Mouse (Mus musculus) lung, embryonic 15.5 days (tissue): ENCODE measurements around the gene Ankdd1a. TPM values are rescaled to one million over a fixed set of nuclear protein-coding genes. Genes with fewer than 3 reads are reported as not detected.

Experiments
- ATAC-seq: fragments of 200-750 bp; cut with Nextera tagmentation; 2 replicates; pipeline ENCODE4 v1.8.0; 2017; ENCODE audit warnings: moderate number of reproducible peaks, borderline replicate concordance; ENCODE audit not compliant: low FRiP score, low TSS enrichment; ENCODE audit errors: extremely low read depth
- H3K27ac ChIP-seq: fragments of 300-500 bp; sonication (generic); 2 replicates; pipeline ENCODE4 v1.5.1; 2015; ENCODE audit warnings: moderate library complexity, mild to moderate bottlenecking, inconsistent platforms
- H3K27me3 ChIP-seq: fragments of 300-500 bp; sonication (generic); 2 replicates; pipeline ENCODE4 v1.6.1; 2015; ENCODE audit warnings: inconsistent platforms
- H3K36me3 ChIP-seq: fragments of 300-500 bp; sonication (generic); 2 replicates; pipeline ENCODE4 v1.6.1; 2015; ENCODE audit warnings: inconsistent platforms
- H3K4me1 ChIP-seq: fragments of 300-500 bp; sonication (generic); 2 replicates; pipeline ENCODE4 v1.6.1; 2015; ENCODE audit warnings: inconsistent platforms
- H3K4me2 ChIP-seq: fragments of 300-500 bp; sonication (generic); 2 replicates; pipeline ENCODE4 v1.6.1; 2015; ENCODE audit warnings: inconsistent platforms, mild to moderate bottlenecking, moderate library complexity
- H3K4me3 ChIP-seq: fragments of 300-500 bp; sonication (generic); 2 replicates; pipeline ENCODE4 v1.5.1; 2015; ENCODE audit warnings: mild to moderate bottlenecking, inconsistent platforms
- H3K9ac ChIP-seq: fragments of 300-500 bp; sonication (generic); 2 replicates; pipeline ENCODE4 v1.6.1; 2015; ENCODE audit warnings: inconsistent platforms
- H3K9me3 ChIP-seq: fragments of 300-500 bp; sonication (generic); 2 replicates; pipeline ENCODE4 v1.6.1; 2016; ENCODE audit warnings: inconsistent platforms
- WGBS: fragments of 180-500 bp; shearing (Covaris S2); methylation state at CpG from one replicate; pipeline ENCODE4 v1.1.7; 2015; 5-methylcytosine and 5-hydroxymethylcytosine counted together
- polyA plus RNA-seq: library from polyadenylated mRNA; unstranded; fragments of >200 nt; fragmentation: Nextera tagmentation; extraction: Ambion mirVana; gene quantifications from 2 replicates; pipeline ENCODE4 v1.2.1, GENCODE M21; 2015

The Ankdd1a gene
- polyA plus RNA-seq, result not detected in 2 replicates

DNA sequence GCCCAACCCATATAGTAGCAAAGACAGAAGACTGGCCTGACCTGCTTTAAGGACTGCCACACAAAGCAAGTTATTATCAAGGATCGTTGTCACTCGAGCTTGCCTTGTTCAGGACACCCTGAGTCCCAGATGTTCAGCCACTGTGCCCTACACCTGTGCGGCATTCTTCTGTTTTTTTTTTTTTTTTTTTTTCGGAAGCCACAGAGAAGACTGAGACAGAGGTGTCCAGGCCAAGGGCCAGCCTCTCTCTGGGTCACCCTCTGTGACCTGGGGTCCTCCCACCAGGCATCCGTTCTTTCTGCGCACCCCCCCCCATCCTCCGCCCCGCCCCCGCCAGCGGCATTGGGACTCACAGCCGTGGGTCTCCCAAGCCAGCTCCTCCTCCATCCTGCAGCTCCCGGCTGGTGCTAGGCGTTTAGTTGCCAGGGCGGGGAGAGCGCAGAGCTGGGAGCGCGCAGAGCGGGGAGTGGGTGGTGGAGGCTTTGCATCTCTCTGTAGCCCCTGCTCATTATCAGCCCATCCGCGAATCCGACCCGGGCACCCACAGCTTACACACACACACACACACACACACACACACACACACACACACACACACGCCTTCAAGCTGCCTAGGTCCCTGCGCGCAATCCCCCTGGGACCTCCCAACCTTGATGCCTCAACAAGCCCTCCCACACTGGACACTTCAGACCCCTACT, at the start of gene Ankdd1a:
Ankdd1a (minus strand) TSS at position 387 of the 698 bp plus-strand sequence.
- 5% methylated on average over 25 of the region's 25 CpGs for WGBS
- no peaks in the 10 kb centered on the region for H3K36me3 ChIP-seq
- H3K4me2 ChIP-seq, result peak within 1 kb of the TSS; percentile 51
- no peak within 1 kb of the TSS for H3K9ac ChIP-seq
- no peaks in the 10 kb centered on the region for H3K9me3 ChIP-seq
- peak; percentile 64; the same call in 1 of the 2 replicates for ATAC-seq
- peak within 1 kb of the TSS; percentile 18 for H3K4me3 ChIP-seq
- no peak within 1 kb of the TSS for H3K27ac ChIP-seq
- H3K4me1 ChIP-seq, result peaks cover 14% of the 10 kb centered on the region
- no peaks in the 10 kb centered on the region for H3K27me3 ChIP-seq

- H3K9me3 ChIP-seq, result no peaks in the 10 kb centered on the region
- H3K36me3 ChIP-seq, result peaks cover 11% of the 10 kb centered on the region
- no peak overlapping the region for H3K4me3 ChIP-seq
- peaks cover 28% of the 10 kb centered on the region for H3K4me1 ChIP-seq
- ATAC-seq, result peak; percentile 82; the same call in 1 of the 2 replicates
- H3K9ac ChIP-seq, result no peak overlapping the region
- no peak overlapping the region for H3K4me2 ChIP-seq
- 52% methylated on average over 6 of the region's 6 CpGs for WGBS
- no peaks in the 10 kb centered on the region for H3K27me3 ChIP-seq
- H3K27ac ChIP-seq, result peak overlapping the region; percentile 89
Observed at GRCm38 (mm10) chr9:65569491-65569971, 49.5 kb upstream of the Ankdd1a start.

DNA sequence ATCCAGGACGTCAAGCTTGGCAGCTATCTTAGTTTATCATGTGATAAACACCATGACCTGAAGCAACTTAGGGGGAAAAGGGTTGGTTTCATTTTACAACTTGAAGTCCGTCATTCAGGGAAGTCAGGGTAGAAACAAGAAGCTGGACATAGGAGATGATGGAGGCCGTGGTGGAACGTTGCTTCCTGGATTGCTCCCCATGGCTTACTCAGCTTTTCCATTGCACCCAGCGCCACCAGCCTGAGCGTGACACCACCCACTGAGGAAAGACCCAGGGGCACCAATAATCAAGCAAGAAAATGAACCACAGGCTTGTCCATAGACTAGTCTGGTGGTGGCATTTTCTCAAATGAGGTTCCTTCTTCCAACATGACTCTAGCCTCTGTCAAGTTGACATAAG, 48.8 kb upstream of the Ankdd1a start:
- WGBS, result 79% methylated on average over 6 of the region's 6 CpGs
- H3K9me3 ChIP-seq, result no peaks in the 10 kb centered on the region
- peaks cover 28% of the 10 kb centered on the region for H3K4me1 ChIP-seq
- H3K4me3 ChIP-seq, result no peak overlapping the region
- H3K27ac ChIP-seq, result peak overlapping the region; percentile 89
- H3K36me3 ChIP-seq, result peaks cover 11% of the 10 kb centered on the region
- no peak for ATAC-seq
- H3K9ac ChIP-seq, result no peak overlapping the region
- H3K27me3 ChIP-seq, result no peaks in the 10 kb centered on the region
- H3K4me2 ChIP-seq, result no peak overlapping the region

DNA sequence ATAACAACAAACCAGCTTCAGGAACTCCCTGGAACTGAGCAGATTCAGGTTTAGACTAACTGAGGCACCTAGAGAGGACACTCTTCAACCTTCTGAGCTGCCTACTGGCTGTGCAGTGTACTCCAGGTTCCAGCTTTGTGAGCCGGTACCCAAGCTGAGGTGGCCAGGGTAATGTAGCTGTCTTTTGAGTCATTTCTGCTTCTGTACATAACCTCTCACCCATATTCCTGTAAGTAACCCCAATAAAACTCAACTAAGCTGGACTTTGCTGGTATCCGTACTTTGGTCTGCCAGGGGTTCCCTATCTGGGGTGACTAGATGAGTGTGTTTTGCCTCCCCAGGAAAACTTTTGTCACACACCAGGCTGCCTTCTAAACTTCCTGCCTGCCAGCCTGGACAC, 44.7 kb upstream of the Ankdd1a start:
- H3K4me3 ChIP-seq, result no peak overlapping the region
- no peak overlapping the region for H3K27ac ChIP-seq
- 96% methylated on average over 2 of the region's 2 CpGs for WGBS
- no peaks in the 10 kb centered on the region for H3K9me3 ChIP-seq
- no peaks in the 10 kb centered on the region for H3K27me3 ChIP-seq
- peaks cover 25% of the 10 kb centered on the region for H3K4me1 ChIP-seq
- H3K36me3 ChIP-seq, result peaks cover 17% of the 10 kb centered on the region
- H3K9ac ChIP-seq, result no peak overlapping the region
- no peak for ATAC-seq
- H3K4me2 ChIP-seq, result no peak overlapping the region

GRCm38 (mm10) chr9:65563073-65563472, 43.1 kb upstream of the Ankdd1a start:
- Histone ChIP-seq H3K27ac (no peak overlapping the region), H3K9ac (no peak overlapping the region), H3K4me1 (peaks cover 16% of the 10 kb centered on the region), H3K36me3 (peaks cover 26% of the 10 kb centered on the region), H3K27me3 (no peaks in the 10 kb centered on the region), H3K4me3 (no peak overlapping the region), H3K9me3 (no peaks in the 10 kb centered on the region), H3K4me2 (no peak overlapping the region)
- no peak for ATAC-seq
- 87% methylated on average over 5 of the region's 5 CpGs for WGBS

GRCm38 (mm10) chr9:65562081-65562506, 42.1 kb upstream of the Ankdd1a start:
- Histone ChIP-seq H3K4me1 (peaks cover 16% of the 10 kb centered on the region), H3K27ac (peak overlapping the region; percentile 13), H3K9ac (no peak overlapping the region), H3K27me3 (no peaks in the 10 kb centered on the region), H3K36me3 (peaks cover 32% of the 10 kb centered on the region), H3K4me3 (no peak overlapping the region), H3K4me2 (no peak overlapping the region), H3K9me3 (no peaks in the 10 kb centered on the region)
- WGBS, result 23% methylated on average over 4 of the region's 4 CpGs
- ATAC-seq, result peak; percentile 29; the same call in 1 of the 2 replicates

GRCm38 (mm10) chr9:65561016-65561415, 41.0 kb upstream of the Ankdd1a start:
- WGBS, result 84% methylated on average over 4 of the region's 4 CpGs

GRCm38 (mm10) chr9:65558806-65559205, 38.8 kb upstream of the Ankdd1a start:
- no peak overlapping the region for H3K4me2 ChIP-seq
- H3K9me3 ChIP-seq, result no peaks in the 10 kb centered on the region
- ATAC-seq, result no peak
- H3K9ac ChIP-seq, result no peak overlapping the region
- H3K4me1 ChIP-seq, result peaks cover 33% of the 10 kb centered on the region
- 78% methylated on average over 6 of the region's 6 CpGs for WGBS
- no peak overlapping the region for H3K4me3 ChIP-seq
- no peak overlapping the region for H3K27ac ChIP-seq
- no peaks in the 10 kb centered on the region for H3K27me3 ChIP-seq
- peaks cover 41% of the 10 kb centered on the region; the same call in 1 of the 2 replicates for H3K36me3 ChIP-seq

More at GRCm38 (mm10) chr9:65561016-65561415, 41.0 kb upstream of the Ankdd1a start:
- Histone ChIP-seq H3K4me1 (peaks cover 16% of the 10 kb centered on the region), H3K36me3 (peaks cover 38% of the 10 kb centered on the region), H3K4me2 (no peak overlapping the region), H3K9ac (no peak overlapping the region), H3K27ac (no peak overlapping the region), H3K9me3 (no peaks in the 10 kb centered on the region), H3K4me3 (no peak overlapping the region), H3K27me3 (no peaks in the 10 kb centered on the region)
- no peak for ATAC-seq

GRCm38 (mm10) chr9:65556979-65557378, 37.0 kb upstream of the Ankdd1a start:
- no peak overlapping the region for H3K4me2 ChIP-seq
- peaks cover 41% of the 10 kb centered on the region; the same call in 1 of the 2 replicates for H3K36me3 ChIP-seq
- peaks cover 29% of the 10 kb centered on the region for H3K4me1 ChIP-seq
- no peak overlapping the region for H3K9ac ChIP-seq
- no peak overlapping the region for H3K4me3 ChIP-seq
- ATAC-seq, result no peak
- H3K27me3 ChIP-seq, result no peaks in the 10 kb centered on the region
- 96% methylated on average over 5 of the region's 5 CpGs for WGBS
- H3K9me3 ChIP-seq, result no peaks in the 10 kb centered on the region
- H3K27ac ChIP-seq, result no peak overlapping the region

DNA sequence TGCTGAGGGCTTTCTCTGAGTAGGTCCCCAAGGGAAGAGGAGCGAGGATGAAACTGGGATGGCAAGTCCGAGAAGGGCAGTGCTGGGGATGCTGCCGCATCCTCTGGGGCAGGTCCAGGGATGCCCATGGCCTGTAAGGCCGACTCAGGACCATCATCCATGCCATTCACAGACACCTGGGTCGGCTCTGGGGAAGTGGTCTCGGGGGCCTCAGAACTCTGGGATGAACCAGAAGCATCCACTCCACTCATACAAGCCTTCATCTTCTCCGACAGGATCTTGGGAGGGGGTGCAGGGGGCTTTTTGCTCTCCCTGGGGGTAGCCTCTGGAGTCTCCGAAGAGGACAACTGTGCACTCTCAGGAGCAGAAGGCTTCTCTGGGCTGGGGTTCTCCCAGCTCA, 36.4 kb upstream of the Ankdd1a start:
- WGBS, result 91% methylated on average over 8 of the region's 8 CpGs
- Histone ChIP-seq H3K4me1 (peaks cover 28% of the 10 kb centered on the region), H3K36me3 (peaks cover 41% of the 10 kb centered on the region; the same call in 1 of the 2 replicates), H3K27ac (no peak overlapping the region), H3K9ac (no peak overlapping the region), H3K4me2 (no peak overlapping the region), H3K27me3 (no peaks in the 10 kb centered on the region), H3K4me3 (no peak overlapping the region), H3K9me3 (no peaks in the 10 kb centered on the region)
- ATAC-seq, result no peak

DNA sequence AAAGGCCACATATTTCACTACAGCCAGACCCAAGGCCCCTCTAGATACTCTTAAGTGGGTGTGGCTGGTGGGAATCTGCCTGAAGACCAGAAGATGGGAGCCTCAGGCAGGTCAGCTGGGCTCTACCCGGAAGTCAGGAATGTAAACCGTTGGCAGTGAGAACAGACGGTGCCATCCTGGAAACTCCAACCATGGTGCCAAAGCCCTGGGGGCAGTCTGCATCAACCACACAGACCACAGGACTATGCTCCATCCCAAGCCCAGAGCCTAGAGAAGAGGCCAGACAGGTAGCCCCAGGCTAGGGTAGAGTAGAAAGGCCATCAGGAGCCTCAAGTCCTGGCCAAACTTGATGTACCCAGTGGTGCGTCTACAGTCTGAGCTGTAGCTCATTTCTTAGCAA, 35.6 kb upstream of the Ankdd1a start:
- peak overlapping the region; percentile 79 for H3K27ac ChIP-seq
- ATAC-seq, result no peak
- 60% methylated on average over 4 of the region's 4 CpGs for WGBS
- no peak overlapping the region for H3K4me3 ChIP-seq
- H3K9ac ChIP-seq, result no peak overlapping the region
- no peak overlapping the region for H3K4me2 ChIP-seq
- peaks cover 41% of the 10 kb centered on the region; the same call in 1 of the 2 replicates for H3K36me3 ChIP-seq
- peaks cover 30% of the 10 kb centered on the region for H3K4me1 ChIP-seq
- H3K27me3 ChIP-seq, result no peaks in the 10 kb centered on the region
- H3K9me3 ChIP-seq, result no peaks in the 10 kb centered on the region

GRCm38 (mm10) chr9:65555001-65555405, 35.0 kb upstream of the Ankdd1a start:
- 0 out of 2 replicates have a peak overlapping the region, but pooled peaks have one; percentile 11 for H3K9ac ChIP-seq
- peak; percentile 62 for ATAC-seq

More at GRCm38 (mm10) chr9:65555001-65555405, 35.0 kb upstream of the Ankdd1a start:
- Histone ChIP-seq H3K9me3 (no peaks in the 10 kb centered on the region), H3K27ac (peak overlapping the region; percentile 79), H3K4me3 (no peak overlapping the region), H3K4me1 (peaks cover 36% of the 10 kb centered on the region), H3K36me3 (peaks cover 36% of the 10 kb centered on the region; the same call in 1 of the 2 replicates), H3K4me2 (no peak overlapping the region), H3K27me3 (no peaks in the 10 kb centered on the region)
- WGBS, result 7% methylated on average over 5 of the region's 5 CpGs
